Mouse (Mus musculus) myocyte (in vitro differentiated cells): ENCODE measurements around the gene Mapk7.

ENCODE experiments used
- E2F4 ChIP-seq: IDR thresholded peaks from one replicate; pipeline ENCODE4 v1.6.1; 2011; ENCODE audit warnings: mild to moderate bottlenecking, control low read depth, moderate library complexity; ENCODE audit not compliant: insufficient read depth
- MYOG ChIP-seq, 3 experiments: IDR thresholded peaks; one replicate each; pipeline ENCODE4 v1.6.1; 2011; ENCODE audit warnings: control low read depth in 2 of 3, low read depth in 2 of 3, mild to moderate bottlenecking in 2 of 3; ENCODE audit not compliant: insufficient read length in 2 of 3, control insufficient read depth in 1 of 3, insufficient read depth in 1 of 3
- POLR2A ChIP-seq: IDR thresholded peaks from one replicate; pipeline ENCODE4 v1.6.1; 2011; ENCODE audit warnings: low read depth, mild to moderate bottlenecking, control low read depth, moderate library complexity; ENCODE audit not compliant: insufficient read length
- POLR2AphosphoS2 ChIP-seq: IDR thresholded peaks from one replicate; pipeline ENCODE4 v1.6.1; 2011; ENCODE audit warnings: low read depth, control low read depth; ENCODE audit not compliant: insufficient read length
- TCF3 ChIP-seq: IDR thresholded peaks from one replicate; pipeline ENCODE4 v1.6.1; 2011; ENCODE audit warnings: low read depth, control low read depth; ENCODE audit not compliant: insufficient read length
- USF1 ChIP-seq: IDR thresholded peaks from one replicate; pipeline ENCODE4 v1.6.1; 2011; ENCODE audit warnings: low read depth, mild to moderate bottlenecking, control low read depth, moderate library complexity

DNA sequence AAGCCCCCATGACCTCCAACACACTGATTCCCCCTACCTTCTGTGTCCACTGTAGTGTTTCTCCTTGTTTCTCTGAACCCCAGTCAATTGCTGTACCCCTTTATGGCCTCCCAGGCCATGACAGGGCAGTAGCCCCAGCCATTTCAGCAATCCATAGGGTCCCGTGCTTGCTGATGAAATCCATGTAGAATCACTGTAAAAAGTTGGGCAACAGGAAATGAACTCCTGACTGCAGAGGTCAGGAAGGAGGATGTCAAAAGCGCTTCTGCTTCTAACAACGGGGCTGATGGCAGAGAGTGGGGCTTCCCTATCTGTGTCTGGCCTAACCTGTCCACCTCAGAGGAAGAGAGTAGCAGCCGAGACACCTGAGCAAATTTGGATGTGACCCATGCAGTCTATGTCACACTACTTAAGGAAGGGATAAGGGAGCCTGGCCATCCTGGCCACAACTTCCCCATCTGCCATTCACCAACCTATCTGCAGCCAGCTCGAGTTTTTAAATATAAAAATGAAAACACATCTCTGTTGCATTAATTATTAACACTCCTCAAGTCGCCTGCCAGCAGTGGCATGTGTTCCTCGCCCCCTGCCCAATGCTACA lies 24.8 kb downstream of the Mapk7 start:
- TF ChIP-seq POLR2A: no peak
- no peak for TF ChIP-seq TCF3
- TF ChIP-seq E2F4: no peak
- TF ChIP-seq USF1: no peak
- no peak for TF ChIP-seq POLR2AphosphoS2
- no peak for TF ChIP-seq MYOG (IDR thresholded peaks at IDR 0.05; ENCODE audit: control insufficient read depth in 1 of 3, insufficient read depth in 1 of 3, insufficient read length in 2 of 3, low read depth in 2 of 3)
